Mouse (Mus musculus) hindbrain, postnatal 0 days (tissue): ENCODE measurements around the gene Mylip. TPM values are rescaled to one million over a fixed set of nuclear protein-coding genes. Genes with fewer than 3 reads are reported as not detected.

Source experiments
- ATAC-seq: fragments of 200-750 bp; cut with Nextera tagmentation; 2 replicates; pipeline ENCODE4 v1.8.0; 2017; ENCODE audit warnings: mild to moderate bottlenecking, moderate TSS enrichment, moderate library complexity
- DNase-seq: peaks from one replicate; pipeline ENCODE4 v3.0.0-alpha.2; 2015; ENCODE audit warnings: low spot score
- H3K27ac ChIP-seq: fragments of 300-500 bp; sonication (generic); 2 replicates; pipeline ENCODE4 v1.5.1; 2014; ENCODE audit warnings: mild to moderate bottlenecking
- H3K27me3 ChIP-seq: fragments of 300-500 bp; sonication (generic); 2 replicates; pipeline ENCODE4 v1.6.1; 2014; ENCODE audit warnings: low read length, mixed read lengths; ENCODE audit not compliant: insufficient read depth
- H3K36me3 ChIP-seq: fragments of 300-500 bp; sonication (generic); 2 replicates; pipeline ENCODE4 v1.6.1; 2014; ENCODE audit warnings: low read length, mixed read lengths; ENCODE audit not compliant: insufficient read depth
- H3K4me1 ChIP-seq: fragments of 300-500 bp; sonication (generic); 2 replicates; pipeline ENCODE4 v1.6.1; 2014; ENCODE audit warnings: antibody characterized with exemption, low read length, mixed read lengths; ENCODE audit not compliant: insufficient read depth
- H3K4me2 ChIP-seq: fragments of 300-500 bp; sonication (generic); 2 replicates; pipeline ENCODE4 v1.6.1; 2014; ENCODE audit warnings: low read depth, mild to moderate bottlenecking, low read length, moderate library complexity, mixed read lengths
- H3K4me3 ChIP-seq: fragments of 300-500 bp; sonication (generic); 2 replicates; pipeline ENCODE4 v1.5.1; 2014; ENCODE audit warnings: low read length
- H3K9ac ChIP-seq: fragments of 300-500 bp; sonication (generic); replicated peaks from 2 replicates; pipeline ENCODE4 v1.6.1; 2014; ENCODE audit warnings: mild to moderate bottlenecking, low read length, moderate library complexity, mixed read lengths
- H3K9me3 ChIP-seq: fragments of 300-500 bp; sonication (generic); 2 replicates; pipeline ENCODE4 v1.6.1; 2016; ENCODE audit warnings: low read length, mixed read lengths
- CTCF ChIP-seq: IDR thresholded peaks from 2 replicates; pipeline ENCODE4 v1.5.1; 2016; ENCODE audit warnings: antibody characterized with exemption, control low read depth, low read depth
- WGBS: fragments of 180-500 bp; shearing (Covaris S2); extraction: QIAGEN DNeasy Blood & Tissue Kit; methylation state at CpG from one replicate; pipeline ENCODE4 v1.1.7; 2014; 5-methylcytosine and 5-hydroxymethylcytosine counted together
- polyA plus RNA-seq: library from polyadenylated mRNA; unstranded; fragments of >200 nt; fragmentation: Nextera tagmentation; extraction: Ambion mirVana; gene quantifications from 2 replicates; pipeline ENCODE4 v1.2.1, GENCODE M21; 2015
- total RNA-seq: library from RNA; depleted of rRNA; stranded (reverse); fragments of >200 nt; gene quantifications from 2 replicates; pipeline ENCODE4 v1.2.3, GENCODE M21; 2014

Mylip gene
- total and polyA plus RNA-seq, 2 experiments from 2014 or later = 4.6 to 13.0 TPM

DNA sequence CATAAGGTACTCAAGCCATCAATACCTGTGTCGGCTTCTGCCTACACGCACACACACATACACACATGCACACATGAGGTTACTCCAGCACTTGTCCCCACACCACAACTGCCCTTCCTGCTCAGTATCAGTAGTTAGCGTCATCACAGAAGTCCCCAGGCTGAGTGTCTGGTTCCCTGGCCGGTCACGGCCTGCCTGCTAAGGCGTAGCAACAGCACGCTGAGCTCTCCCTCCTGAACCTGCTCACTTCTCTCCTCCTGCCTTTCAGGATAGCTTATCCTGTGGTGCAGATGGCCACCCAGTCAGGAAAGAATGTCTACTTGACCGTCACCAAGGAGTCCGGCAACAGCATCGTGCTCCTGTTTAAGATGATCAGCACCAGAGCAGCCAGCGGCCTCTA, 16.7 kb downstream of the Mylip start:
- Histone ChIP-seq H3K9me3 (no peaks in the 10 kb centered on the region), H3K27me3 (no peaks in the 10 kb centered on the region), H3K27ac (no peak overlapping the region), H3K4me2 (no peak overlapping the region), H3K4me3 (no peak overlapping the region), H3K9ac (no peak overlapping the region), H3K36me3 (peaks cover 30% of the 10 kb centered on the region), H3K4me1 (no peaks in the 10 kb centered on the region)
- no peak for ATAC-seq
- TF ChIP-seq CTCF = no peak
- 95% methylated on average over 11 of the region's 11 CpGs for WGBS
- no peak for DNase-seq

DNA sequence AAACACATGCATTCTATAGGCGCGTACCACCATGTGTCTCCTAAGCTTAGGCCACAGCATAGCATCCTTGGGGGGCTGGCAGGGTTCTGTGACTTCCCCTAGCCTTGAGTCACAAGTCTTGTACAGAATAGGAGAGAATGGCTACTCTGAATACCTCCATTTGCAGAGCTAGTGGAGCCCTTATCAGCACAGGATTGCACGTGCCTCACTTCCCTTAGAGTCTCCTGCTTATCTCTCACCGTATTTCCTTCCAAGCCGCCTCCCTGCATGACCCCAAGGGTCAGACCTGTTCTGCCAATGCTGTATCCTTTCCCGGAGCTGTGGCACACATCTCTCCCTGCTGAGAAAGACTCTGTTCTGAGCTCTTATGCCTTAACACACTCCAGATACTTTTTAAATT, 17.2 kb downstream of the Mylip start:
- no peaks in the 10 kb centered on the region for H3K4me1 ChIP-seq
- no peak overlapping the region for H3K9ac ChIP-seq
- H3K4me2 ChIP-seq = no peak overlapping the region
- no peak overlapping the region for H3K4me3 ChIP-seq
- ATAC-seq (no peak), DNase-seq (no peak)
- H3K36me3 ChIP-seq = peaks cover 30% of the 10 kb centered on the region
- 86% methylated on average over 6 of the region's 6 CpGs for WGBS
- H3K27me3 ChIP-seq = no peaks in the 10 kb centered on the region
- H3K27ac ChIP-seq = no peak overlapping the region
- TF ChIP-seq CTCF = no peak
- H3K9me3 ChIP-seq = no peaks in the 10 kb centered on the region

DNA sequence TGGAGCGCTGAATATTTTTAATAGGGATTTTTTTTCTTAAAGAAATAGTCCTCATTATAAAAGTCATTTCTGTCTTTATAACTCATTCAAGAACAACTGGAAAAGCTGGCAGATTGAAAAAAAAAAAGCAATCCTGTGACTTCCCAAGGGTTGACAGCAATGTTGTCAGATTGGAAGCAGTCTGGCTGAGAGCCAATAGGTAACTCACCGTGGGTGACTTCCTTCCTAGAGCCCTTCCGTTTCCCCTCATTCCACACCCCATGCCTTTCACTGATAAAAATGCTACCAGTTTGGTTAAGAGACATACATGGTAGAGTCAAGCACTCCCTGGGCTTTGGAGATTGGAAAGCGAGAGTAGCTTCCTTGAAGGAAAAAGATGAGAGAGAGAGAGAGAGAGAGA, 21.4 kb downstream of the Mylip start:
- H3K27me3 ChIP-seq = no peaks in the 10 kb centered on the region
- no peak for DNase-seq
- peaks cover 37% of the 10 kb centered on the region for H3K36me3 ChIP-seq
- H3K4me3 ChIP-seq = no peak overlapping the region
- H3K9ac ChIP-seq = no peak overlapping the region
- TF ChIP-seq CTCF = no peak
- no peaks in the 10 kb centered on the region for H3K9me3 ChIP-seq
- 74% methylated on average over 4 of the region's 4 CpGs for WGBS
- ATAC-seq = no peak
- H3K4me1 ChIP-seq = no peaks in the 10 kb centered on the region
- H3K27ac ChIP-seq = no peak overlapping the region
- H3K4me2 ChIP-seq = no peak overlapping the region

DNA sequence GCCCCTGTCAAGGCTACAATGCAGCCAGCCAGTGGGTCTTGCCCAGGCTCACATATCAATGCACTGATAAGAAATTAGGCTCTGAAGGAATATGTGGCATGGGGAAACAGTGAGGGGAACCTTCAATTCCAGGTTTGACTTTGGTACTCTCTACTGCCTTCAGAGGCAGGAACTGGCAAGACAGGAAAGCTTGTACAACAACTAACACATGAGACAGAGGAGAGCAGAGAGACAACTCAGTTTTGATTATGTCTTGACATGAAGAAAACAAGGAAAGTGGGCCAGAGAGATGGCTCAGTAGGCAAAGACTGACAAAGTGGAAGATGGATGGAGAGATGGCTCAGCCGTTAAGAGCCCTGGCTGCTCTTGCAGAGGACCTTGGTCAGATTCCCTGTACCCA, 23.5 kb downstream of the Mylip start:
- WGBS = 95% methylated on average over 1 of the region's 1 CpGs
- H3K27ac ChIP-seq = no peak overlapping the region
- peak; percentile 38; the same call in 1 of the 2 replicates for TF ChIP-seq CTCF
- H3K27me3 ChIP-seq = no peaks in the 10 kb centered on the region
- H3K4me1 ChIP-seq = peaks cover 3% of the 10 kb centered on the region; the same call in 1 of the 2 replicates
- DNase-seq (no peak), ATAC-seq (no peak)
- H3K36me3 ChIP-seq = peaks cover 27% of the 10 kb centered on the region
- H3K9me3 ChIP-seq = no peaks in the 10 kb centered on the region
- H3K4me3 ChIP-seq = no peak overlapping the region
- no peak overlapping the region for H3K9ac ChIP-seq
- H3K4me2 ChIP-seq = no peak overlapping the region

DNA sequence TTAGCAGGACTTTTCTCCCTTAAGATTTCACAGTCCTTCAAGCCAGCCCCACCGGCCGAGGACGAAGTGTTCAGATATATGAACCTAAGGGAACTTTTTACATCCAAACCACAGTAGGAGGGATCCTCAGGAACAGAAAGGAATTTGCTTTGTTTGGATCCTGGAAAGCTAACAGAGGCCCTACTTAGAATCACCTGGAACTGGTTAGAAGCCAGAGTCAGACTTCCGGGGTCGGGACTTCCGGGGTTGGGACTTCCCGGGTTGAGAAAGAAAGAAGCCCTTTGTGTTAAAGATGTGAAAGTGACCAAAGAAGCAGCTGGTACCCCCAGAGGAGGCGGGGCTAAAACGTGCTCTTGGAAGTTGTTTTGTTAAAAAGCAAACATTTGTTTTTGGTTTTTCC, 24.5 kb downstream of the Mylip start:
- ATAC-seq (no peak), DNase-seq (no peak)
- H3K4me3 ChIP-seq = no peak overlapping the region
- no peaks in the 10 kb centered on the region for H3K9me3 ChIP-seq
- no peak overlapping the region for H3K9ac ChIP-seq
- peaks cover 6% of the 10 kb centered on the region; the same call in 1 of the 2 replicates for H3K4me1 ChIP-seq
- no peak for TF ChIP-seq CTCF
- no peaks in the 10 kb centered on the region for H3K27me3 ChIP-seq
- 65% methylated on average over 9 of the region's 9 CpGs for WGBS
- no peak overlapping the region for H3K4me2 ChIP-seq
- no peak overlapping the region for H3K27ac ChIP-seq
- H3K36me3 ChIP-seq = peaks cover 18% of the 10 kb centered on the region; the same call in 1 of the 2 replicates

DNA sequence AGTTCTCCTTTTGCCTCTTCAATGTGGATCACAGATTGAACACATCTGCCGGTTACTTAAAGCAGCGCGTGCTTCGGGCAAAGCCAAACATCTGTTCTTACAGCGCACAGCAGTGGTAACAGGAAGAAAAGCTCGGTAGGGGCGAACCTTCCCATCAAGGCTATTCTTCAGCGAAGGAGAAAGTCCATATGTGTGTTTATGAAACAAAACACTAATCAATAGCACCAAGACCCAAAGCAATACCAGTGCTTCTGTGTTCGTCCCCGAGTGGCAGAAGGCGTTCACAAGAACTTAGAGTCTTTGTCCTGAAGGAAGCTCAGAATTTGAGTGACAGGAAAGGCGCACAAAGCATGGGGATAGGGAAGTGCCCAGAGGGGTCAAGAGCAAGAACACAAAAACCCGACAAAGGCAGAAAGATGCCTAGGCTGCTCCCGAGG, 27.1 kb downstream of the Mylip start:
- Histone ChIP-seq H3K9ac (no peak overlapping the region), H3K9me3 (no peaks in the 10 kb centered on the region), H3K27ac (no peak overlapping the region), H3K4me3 (no peak overlapping the region), H3K4me1 (peaks cover 7% of the 10 kb centered on the region; the same call in 1 of the 2 replicates), H3K27me3 (no peaks in the 10 kb centered on the region), H3K4me2 (peak overlapping the region; percentile 38; the same call in 1 of the 2 replicates), H3K36me3 (peaks cover 11% of the 10 kb centered on the region; the same call in 1 of the 2 replicates)
- WGBS = 23% methylated on average over 14 of the region's 14 CpGs
- TF ChIP-seq CTCF = no peak
- ATAC-seq = no peak
- peak; percentile 55 for DNase-seq

DNA sequence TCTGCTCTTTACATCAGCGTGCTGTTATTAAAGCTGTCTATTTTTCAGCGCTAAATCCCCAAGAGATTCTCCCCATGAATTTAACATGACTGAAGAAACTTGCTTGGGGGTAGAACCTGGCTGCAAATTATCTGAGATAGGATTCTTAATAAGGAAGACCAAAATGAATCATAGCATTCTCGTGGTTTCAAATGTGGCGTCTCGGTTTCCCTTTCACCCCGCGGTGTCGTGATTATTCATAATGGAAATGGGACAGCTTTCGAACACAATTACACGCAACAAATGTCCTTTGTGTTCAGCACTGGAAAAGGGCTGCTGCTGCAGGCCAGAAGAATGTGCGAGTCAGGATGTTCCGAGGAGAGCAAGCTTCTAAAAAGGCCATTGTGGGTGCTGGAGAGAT, 29.4 kb downstream of the Mylip start:
- 27% methylated on average over 12 of the region's 12 CpGs for WGBS
- Histone ChIP-seq H3K9me3 (no peaks in the 10 kb centered on the region), H3K4me3 (no peak overlapping the region), H3K27ac (no peak overlapping the region), H3K4me1 (peaks cover 7% of the 10 kb centered on the region), H3K27me3 (no peaks in the 10 kb centered on the region), H3K4me2 (peak overlapping the region; percentile 17; the same call in 1 of the 2 replicates), H3K36me3 (no peaks in the 10 kb centered on the region), H3K9ac (no peak overlapping the region)
- ATAC-seq (no peak), DNase-seq (peak; percentile 31)
- TF ChIP-seq CTCF = no peak
